Mouse (Mus musculus): ENCODE measurements around the gene Rps16. TPM values are rescaled to one million over a fixed set of nuclear protein-coding genes. Genes with fewer than 3 reads are reported as not detected.

Rps16 gene
- polyA plus RNA-seq, 1 experiment from 2014 or later = 1,287 TPM

DNA sequence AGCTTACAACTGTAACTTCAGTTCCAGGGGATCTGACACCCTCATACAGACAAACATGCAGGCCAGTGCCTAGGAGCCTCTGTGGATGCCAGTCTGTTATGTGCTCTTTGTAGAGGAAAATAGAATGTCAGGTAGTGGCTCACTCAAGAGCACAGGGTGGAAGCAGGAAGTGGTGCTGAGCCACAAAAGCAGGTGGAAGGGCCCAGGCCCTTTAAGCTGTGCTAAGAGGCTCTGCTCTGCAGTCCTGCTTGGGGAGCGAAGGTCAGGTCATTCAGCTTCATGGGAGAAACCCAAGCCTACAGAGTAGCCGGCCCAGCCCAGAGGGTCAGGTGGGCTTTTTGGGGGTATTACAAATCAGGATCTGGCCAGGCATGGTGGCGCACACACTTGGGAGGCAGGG is 4.8 kb downstream of the Rps16 start:
- H3K4me2 ChIP-seq (replicated peaks; ENCODE audit: low read depth, low read length) = no peak overlapping the region
- no peak for ATAC-seq (ENCODE audit: low FRiP score, low TSS enrichment)
- peaks cover 45% of the 10 kb centered on the region for H3K36me3 ChIP-seq (ENCODE audit: control insufficient read depth, insufficient read depth, low read length)
- H3K27me3 ChIP-seq (ENCODE audit: control insufficient read depth, insufficient read depth, low read length) = no peaks in the 10 kb centered on the region
- no peak overlapping the region for H3K4me3 ChIP-seq (ENCODE audit: low read length)
- H3K27ac ChIP-seq (ENCODE audit: low read depth, low read length) = no peak overlapping the region
- H3K9ac ChIP-seq (ENCODE audit: low read depth, low read length) = no peak overlapping the region
- WGBS = 77% methylated on average over 3 of the region's 3 CpGs
- no peaks in the 10 kb centered on the region for H3K9me3 ChIP-seq (ENCODE audit: control insufficient read depth, low read length)
- peaks cover 25% of the 10 kb centered on the region for H3K4me1 ChIP-seq (ENCODE audit: control insufficient read depth, insufficient read depth, low read length)

DNA sequence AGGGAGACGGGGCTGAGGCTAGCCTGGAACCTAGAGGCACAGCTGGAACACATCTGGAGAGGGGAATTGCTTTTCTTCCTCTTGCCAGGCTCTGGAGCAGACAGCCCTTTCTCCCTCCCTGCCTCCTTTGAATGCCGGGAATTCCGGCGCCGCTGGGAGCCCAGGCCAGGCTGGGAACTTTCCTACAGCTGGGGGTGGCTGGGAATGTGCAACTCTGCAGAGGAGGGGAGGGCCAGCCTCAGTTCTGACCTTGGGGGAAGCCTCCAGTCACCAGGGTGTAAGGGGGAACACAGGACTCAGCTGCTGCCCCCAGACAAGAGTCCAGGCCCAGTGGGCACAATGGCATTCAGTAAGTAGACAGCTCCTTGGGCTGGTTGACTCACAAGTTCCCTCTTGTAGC is 6.5 kb downstream of the Rps16 start:
- Histone ChIP-seq H3K9me3 (ENCODE audit: control insufficient read depth, low read length) (no peaks in the 10 kb centered on the region), H3K36me3 (ENCODE audit: control insufficient read depth, insufficient read depth, low read length) (peaks cover 57% of the 10 kb centered on the region), H3K27ac (ENCODE audit: low read depth, low read length) (peak overlapping the region; percentile 77; the same call in 1 of the 2 replicates), H3K27me3 (ENCODE audit: control insufficient read depth, insufficient read depth, low read length) (no peaks in the 10 kb centered on the region), H3K4me2 (replicated peaks; ENCODE audit: low read depth, low read length) (no peak overlapping the region), H3K4me3 (ENCODE audit: low read length) (no peak overlapping the region), H3K4me1 (ENCODE audit: control insufficient read depth, insufficient read depth, low read length) (peaks cover 18% of the 10 kb centered on the region), H3K9ac (ENCODE audit: low read depth, low read length) (peak overlapping the region; percentile 18; the same call in 1 of the 2 replicates)
- WGBS = 3% methylated on average over 5 of the region's 5 CpGs
- peak; percentile 44 for ATAC-seq (ENCODE audit: low FRiP score, low TSS enrichment)

DNA sequence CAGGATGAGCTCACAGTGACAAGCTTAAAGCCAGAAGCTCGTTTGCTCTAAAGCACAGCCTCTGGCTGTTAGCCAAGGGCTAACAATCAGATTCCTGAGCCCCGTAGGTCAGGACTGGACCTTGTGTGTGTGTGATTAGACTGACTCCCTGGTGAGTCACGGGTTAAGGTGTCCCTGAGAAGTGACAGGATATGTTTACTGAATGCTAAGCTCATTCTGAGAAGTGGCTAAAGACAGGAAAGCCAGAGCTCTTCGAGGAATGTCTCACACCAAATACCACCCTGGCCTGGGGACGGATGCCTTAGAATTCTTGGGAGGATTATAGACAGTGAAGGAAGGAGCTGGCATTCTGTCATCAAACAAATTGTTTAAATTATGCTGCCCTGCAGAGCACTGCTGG is 7.5 kb downstream of the Rps16 start:
- peak overlapping the region; percentile 77; the same call in 1 of the 2 replicates for H3K27ac ChIP-seq (ENCODE audit: low read depth, low read length)
- ATAC-seq (ENCODE audit: low FRiP score, low TSS enrichment) = no peak
- no peaks in the 10 kb centered on the region for H3K9me3 ChIP-seq (ENCODE audit: control insufficient read depth, low read length)
- H3K4me2 ChIP-seq (replicated peaks; ENCODE audit: low read depth, low read length) = no peak overlapping the region
- WGBS = 19% methylated on average over 5 of the region's 5 CpGs
- peak overlapping the region; percentile 38; the same call in 1 of the 2 replicates for H3K9ac ChIP-seq (ENCODE audit: low read depth, low read length)
- H3K4me3 ChIP-seq (ENCODE audit: low read length) = no peak overlapping the region
- peaks cover 17% of the 10 kb centered on the region; the same call in 1 of the 2 replicates for H3K4me1 ChIP-seq (ENCODE audit: control insufficient read depth, insufficient read depth, low read length)
- H3K27me3 ChIP-seq (ENCODE audit: control insufficient read depth, insufficient read depth, low read length) = no peaks in the 10 kb centered on the region
- H3K36me3 ChIP-seq (ENCODE audit: control insufficient read depth, insufficient read depth, low read length) = peaks cover 58% of the 10 kb centered on the region

DNA sequence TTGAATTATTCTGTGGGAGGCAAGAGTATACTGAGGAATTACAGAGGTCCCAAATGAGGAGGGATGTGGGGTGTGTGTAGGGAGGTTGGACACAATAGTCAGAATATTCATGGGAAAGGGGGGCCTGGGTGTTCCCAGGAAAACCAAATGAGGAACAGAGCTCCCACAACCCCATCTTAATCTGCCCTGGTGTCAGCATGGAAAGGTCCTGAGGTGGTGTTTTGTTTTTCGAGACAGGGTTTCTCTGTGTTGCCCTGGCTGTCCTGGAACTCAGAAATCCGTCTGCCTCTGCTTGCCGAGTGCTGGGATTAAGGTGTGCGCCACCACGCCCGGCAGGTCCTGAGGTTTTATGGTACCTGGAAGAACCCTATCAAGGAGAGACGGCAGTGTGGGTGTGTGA is 8.0 kb downstream of the Rps16 start:
- Histone ChIP-seq H3K4me3 (ENCODE audit: low read length) (no peak overlapping the region), H3K4me2 (replicated peaks; ENCODE audit: low read depth, low read length) (no peak overlapping the region), H3K27me3 (ENCODE audit: control insufficient read depth, insufficient read depth, low read length) (no peaks in the 10 kb centered on the region), H3K9ac (ENCODE audit: low read depth, low read length) (no peak overlapping the region), H3K27ac (ENCODE audit: low read depth, low read length) (peak overlapping the region; percentile 77; the same call in 1 of the 2 replicates), H3K9me3 (ENCODE audit: control insufficient read depth, low read length) (no peaks in the 10 kb centered on the region), H3K4me1 (ENCODE audit: control insufficient read depth, insufficient read depth, low read length) (peaks cover 17% of the 10 kb centered on the region; the same call in 1 of the 2 replicates), H3K36me3 (ENCODE audit: control insufficient read depth, insufficient read depth, low read length) (peaks cover 56% of the 10 kb centered on the region)
- no peak for ATAC-seq (ENCODE audit: low FRiP score, low TSS enrichment)
- WGBS = 63% methylated on average over 7 of the region's 7 CpGs

DNA sequence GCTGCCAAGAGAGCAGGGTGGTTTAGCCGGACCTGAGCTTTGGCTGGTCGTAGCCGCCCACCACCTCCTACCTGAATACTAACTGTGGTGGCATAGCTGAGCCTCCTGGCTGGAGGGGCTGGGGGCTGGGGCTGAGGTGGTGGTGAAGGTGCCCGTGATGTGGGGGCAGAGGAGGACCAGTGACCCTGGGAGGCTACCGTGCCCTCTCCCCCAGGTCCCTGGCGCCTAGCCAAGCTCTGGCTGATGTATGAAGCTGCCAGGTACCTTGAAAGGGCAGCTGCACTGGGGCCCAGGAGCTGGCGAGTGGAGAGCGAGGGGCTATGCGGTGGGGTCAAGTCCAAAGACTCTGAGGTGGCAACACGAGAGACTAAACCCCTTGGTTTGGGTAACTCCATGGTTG is 9.4 kb downstream of the Rps16 start:
- H3K4me3 ChIP-seq (ENCODE audit: low read length) = no peak overlapping the region
- no peak overlapping the region for H3K27ac ChIP-seq (ENCODE audit: low read depth, low read length)
- no peak overlapping the region for H3K9ac ChIP-seq (ENCODE audit: low read depth, low read length)
- WGBS = 86% methylated on average over 10 of the region's 10 CpGs
- ATAC-seq (ENCODE audit: low FRiP score, low TSS enrichment) = no peak
- H3K27me3 ChIP-seq (ENCODE audit: control insufficient read depth, insufficient read depth, low read length) = no peaks in the 10 kb centered on the region
- H3K4me2 ChIP-seq (replicated peaks; ENCODE audit: low read depth, low read length) = no peak overlapping the region
- peaks cover 17% of the 10 kb centered on the region; the same call in 1 of the 2 replicates for H3K4me1 ChIP-seq (ENCODE audit: control insufficient read depth, insufficient read depth, low read length)
- H3K9me3 ChIP-seq (ENCODE audit: control insufficient read depth, low read length) = no peaks in the 10 kb centered on the region
- H3K36me3 ChIP-seq (ENCODE audit: control insufficient read depth, insufficient read depth, low read length) = peaks cover 56% of the 10 kb centered on the region

DNA sequence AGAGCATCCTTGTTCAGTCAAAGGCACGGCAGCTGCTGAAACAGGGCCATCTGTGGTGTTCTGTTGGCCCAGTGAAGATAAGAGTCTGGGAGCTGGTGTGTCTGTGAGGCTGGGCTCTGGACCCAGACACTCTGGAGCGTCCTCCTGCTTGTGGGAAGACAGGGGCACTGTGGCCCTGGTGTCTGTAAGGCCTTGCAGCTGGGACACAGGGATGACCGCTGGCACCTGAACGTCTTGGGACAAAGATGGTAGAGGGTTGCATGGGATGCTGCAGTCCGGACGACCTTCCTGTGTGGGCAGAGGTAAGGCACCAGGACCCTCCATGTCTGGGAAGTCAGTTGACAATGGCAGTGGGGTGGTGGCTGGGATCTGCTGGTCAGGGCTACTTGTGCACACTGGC is 9.8 kb downstream of the Rps16 start:
- no peak overlapping the region for H3K4me3 ChIP-seq (ENCODE audit: low read length)
- H3K9me3 ChIP-seq (ENCODE audit: control insufficient read depth, low read length) = no peaks in the 10 kb centered on the region

DNA sequence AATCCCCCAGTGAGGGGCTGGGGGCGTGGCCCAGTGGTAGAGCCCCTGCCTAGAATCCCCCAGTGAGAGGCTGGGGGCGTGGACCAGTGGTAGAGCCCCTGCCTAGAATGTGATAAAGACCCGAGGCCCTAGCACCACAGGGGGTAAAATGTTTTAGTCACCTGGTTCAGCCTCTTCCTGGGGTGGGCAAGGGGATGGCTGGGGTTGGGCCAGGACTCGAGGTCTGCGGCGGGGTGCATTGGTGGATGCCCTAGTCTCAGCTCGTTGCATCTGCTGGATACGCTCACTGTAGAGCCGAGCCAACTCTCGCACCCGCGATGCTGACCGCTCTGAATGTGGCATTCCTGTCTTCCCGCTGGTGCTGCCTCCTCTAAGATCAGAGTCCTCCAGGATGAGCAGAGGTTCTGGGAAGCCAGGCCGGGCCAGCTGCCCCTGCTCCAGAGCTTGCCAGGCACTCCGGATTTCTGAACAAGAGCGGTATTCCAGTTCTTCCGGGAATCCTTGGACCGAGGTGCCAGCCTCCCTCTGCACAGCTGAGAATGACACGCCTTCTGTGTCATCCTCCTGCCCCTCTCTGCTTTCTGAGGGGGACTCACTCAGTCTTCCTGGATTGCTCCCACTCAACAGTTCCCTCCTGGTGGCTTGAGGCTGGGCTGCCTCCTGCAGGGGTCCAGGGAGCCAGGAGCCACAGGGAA is 11.3 kb downstream of the Rps16 start:
- Histone ChIP-seq H3K4me1 (ENCODE audit: control insufficient read depth, insufficient read depth, low read length) (peaks cover 14% of the 10 kb centered on the region; the same call in 1 of the 2 replicates), H3K27ac (ENCODE audit: low read depth, low read length) (no peak overlapping the region), H3K36me3 (ENCODE audit: control insufficient read depth, insufficient read depth, low read length) (peaks cover 76% of the 10 kb centered on the region), H3K9me3 (ENCODE audit: control insufficient read depth, low read length) (no peaks in the 10 kb centered on the region), H3K4me2 (replicated peaks; ENCODE audit: low read depth, low read length) (no peak overlapping the region), H3K27me3 (ENCODE audit: control insufficient read depth, insufficient read depth, low read length) (no peaks in the 10 kb centered on the region), H3K9ac (ENCODE audit: low read depth, low read length) (no peak overlapping the region), H3K4me3 (ENCODE audit: low read length) (no peak overlapping the region)
- ATAC-seq (ENCODE audit: low FRiP score, low TSS enrichment) = no peak
- WGBS = 93% methylated on average over 20 of the region's 20 CpGs

More for the DNA sequence above, 9.8 kb downstream of the Rps16 start:
- Histone ChIP-seq H3K27ac (ENCODE audit: low read depth, low read length) (no peak overlapping the region), H3K36me3 (ENCODE audit: control insufficient read depth, insufficient read depth, low read length) (peaks cover 61% of the 10 kb centered on the region), H3K4me1 (ENCODE audit: control insufficient read depth, insufficient read depth, low read length) (peaks cover 17% of the 10 kb centered on the region; the same call in 1 of the 2 replicates), H3K4me2 (replicated peaks; ENCODE audit: low read depth, low read length) (no peak overlapping the region), H3K27me3 (ENCODE audit: control insufficient read depth, insufficient read depth, low read length) (no peaks in the 10 kb centered on the region), H3K9ac (ENCODE audit: low read depth, low read length) (no peak overlapping the region)
- no peak for ATAC-seq (ENCODE audit: low FRiP score, low TSS enrichment)
- 95% methylated on average over 6 of the region's 6 CpGs for WGBS

DNA sequence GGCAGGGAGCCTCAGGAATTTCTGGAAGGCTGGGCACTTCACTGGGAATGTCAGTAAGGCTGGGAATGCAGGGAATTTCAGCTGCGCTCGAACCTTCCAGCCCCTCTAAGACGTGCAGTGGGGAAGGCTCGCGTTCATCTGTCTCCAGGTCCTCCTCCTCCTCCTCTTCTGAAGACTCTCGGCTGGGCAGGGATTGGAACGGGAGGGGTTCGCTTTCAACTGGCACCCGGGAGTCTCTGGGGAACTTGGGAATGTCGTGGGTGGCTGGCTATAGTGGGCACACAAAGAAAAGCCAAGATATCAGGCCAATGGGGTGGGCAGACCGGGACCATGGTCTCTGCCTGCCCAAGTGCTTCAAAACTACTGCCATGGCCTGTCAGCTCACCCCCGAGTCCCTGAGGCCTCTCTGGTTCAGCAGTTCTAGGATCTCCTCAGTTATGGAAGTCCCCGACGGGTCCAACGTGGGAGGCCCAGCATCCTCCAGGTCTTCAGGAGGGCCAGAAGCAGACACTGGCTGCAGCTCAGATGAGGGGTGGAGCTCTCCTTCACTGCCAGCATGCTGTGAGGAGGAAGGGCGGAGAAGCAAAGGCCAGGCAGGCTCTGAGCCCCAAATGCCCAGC is 12.1 kb downstream of the Rps16 start:
- peaks cover 9% of the 10 kb centered on the region; the same call in 1 of the 2 replicates for H3K4me1 ChIP-seq (ENCODE audit: control insufficient read depth, insufficient read depth, low read length)
- peaks cover 83% of the 10 kb centered on the region for H3K36me3 ChIP-seq (ENCODE audit: control insufficient read depth, insufficient read depth, low read length)
- no peaks in the 10 kb centered on the region for H3K27me3 ChIP-seq (ENCODE audit: control insufficient read depth, insufficient read depth, low read length)
- H3K4me3 ChIP-seq (ENCODE audit: low read length) = no peak overlapping the region
- H3K27ac ChIP-seq (ENCODE audit: low read depth, low read length) = no peak overlapping the region
- no peaks in the 10 kb centered on the region for H3K9me3 ChIP-seq (ENCODE audit: control insufficient read depth, low read length)
- H3K4me2 ChIP-seq (replicated peaks; ENCODE audit: low read depth, low read length) = no peak overlapping the region
- WGBS = 87% methylated on average over 16 of the region's 16 CpGs
- H3K9ac ChIP-seq (ENCODE audit: low read depth, low read length) = no peak overlapping the region
- no peak for ATAC-seq (ENCODE audit: low FRiP score, low TSS enrichment)

DNA sequence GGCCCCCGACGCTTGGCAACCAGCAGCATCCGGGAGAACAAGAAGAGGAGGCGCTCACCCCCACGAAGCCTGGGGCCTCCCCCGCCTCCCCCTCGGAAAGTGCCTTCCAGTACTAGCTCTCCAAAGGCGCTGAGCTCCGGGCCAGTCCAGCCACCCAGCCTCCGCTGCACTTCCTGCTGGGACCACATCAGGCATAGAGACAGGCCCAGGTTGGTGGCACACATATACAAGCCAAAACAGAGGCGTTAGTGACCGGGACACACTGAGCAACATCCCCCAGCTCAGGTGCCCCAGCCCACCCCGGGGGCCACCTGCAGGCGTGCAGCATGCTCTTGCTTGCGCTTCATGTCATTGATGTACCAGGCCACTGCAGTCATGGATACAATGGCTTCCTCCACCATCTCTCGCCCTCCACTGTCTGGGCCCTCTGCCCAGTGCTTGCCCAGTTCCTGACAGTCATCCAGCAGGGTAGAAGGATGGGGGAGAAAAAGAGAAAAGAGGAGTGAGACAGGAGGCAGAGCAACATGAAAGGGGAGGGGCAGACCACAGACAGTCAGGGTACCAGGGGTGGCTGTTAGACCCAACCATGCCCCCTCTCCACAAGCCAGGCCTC is 17.3 kb downstream of the Rps16 start:
- H3K9ac ChIP-seq (ENCODE audit: low read depth, low read length) = no peak overlapping the region
- H3K4me2 ChIP-seq (replicated peaks; ENCODE audit: low read depth, low read length) = no peak overlapping the region
- no peaks in the 10 kb centered on the region for H3K9me3 ChIP-seq (ENCODE audit: control insufficient read depth, low read length)
- H3K27me3 ChIP-seq (ENCODE audit: control insufficient read depth, insufficient read depth, low read length) = no peaks in the 10 kb centered on the region
- ATAC-seq (ENCODE audit: low FRiP score, low TSS enrichment) = no peak
- WGBS = 89% methylated on average over 16 of the region's 16 CpGs
- H3K4me3 ChIP-seq (ENCODE audit: low read length) = no peak overlapping the region
- peaks cover 73% of the 10 kb centered on the region for H3K36me3 ChIP-seq (ENCODE audit: control insufficient read depth, insufficient read depth, low read length)
- peaks cover 16% of the 10 kb centered on the region for H3K4me1 ChIP-seq (ENCODE audit: control insufficient read depth, insufficient read depth, low read length)
- no peak overlapping the region for H3K27ac ChIP-seq (ENCODE audit: low read depth, low read length)
